Mouse (Mus musculus) cerebellum, postnatal 25 days (tissue): ENCODE measurements around the gene Prkci.
A peak's percentile ranks its signal among the peaks of the same experiment; 100 is the strongest.

Source experiments
- DNase-seq, 2 experiments: peaks; one replicate each; pipeline ENCODE4 v3.0.0; 2021; ENCODE audit warnings: mixed read lengths in 2 of 2

The Prkci gene

DNA sequence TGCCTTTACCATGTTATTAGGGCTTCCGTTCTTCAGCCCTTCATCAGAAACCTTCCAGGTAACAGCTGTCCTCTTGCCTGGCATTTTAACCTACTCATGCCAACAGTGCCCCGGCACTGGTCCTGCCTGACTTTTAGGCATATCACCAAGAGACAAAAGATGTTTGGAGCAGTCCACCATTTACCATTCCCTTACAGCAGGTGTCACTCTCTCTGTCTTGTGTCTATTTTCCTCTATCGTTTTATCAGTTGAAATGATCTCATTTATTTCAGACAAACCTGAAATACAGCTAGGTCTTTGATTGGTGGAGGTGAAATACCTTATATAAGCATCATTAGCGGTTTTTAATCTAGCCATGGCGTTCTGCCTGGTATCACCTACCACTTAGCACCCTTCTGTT lies 53.5 kb downstream of the Prkci start:
- no peak for DNase-seq

DNA sequence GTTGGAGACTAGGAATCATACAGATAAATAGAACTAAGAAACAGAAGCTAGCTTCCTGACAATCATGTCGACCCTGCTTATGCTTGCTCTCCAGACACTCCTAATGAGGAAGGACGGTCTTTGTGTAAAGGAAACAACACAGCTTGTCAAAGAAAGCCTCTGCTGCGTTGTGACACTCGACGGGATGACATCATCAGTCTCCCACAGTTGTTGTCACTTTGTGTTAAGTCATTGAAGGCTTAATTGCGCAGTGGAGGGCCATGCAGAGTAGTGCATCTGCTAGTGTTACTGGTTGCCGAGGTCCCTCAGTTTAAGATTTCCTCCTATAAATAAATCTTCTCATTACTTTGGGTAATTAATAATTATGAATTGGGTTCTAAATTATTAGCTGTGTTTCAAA lies 54.8 kb downstream of the Prkci start:
- no peak for DNase-seq

DNA sequence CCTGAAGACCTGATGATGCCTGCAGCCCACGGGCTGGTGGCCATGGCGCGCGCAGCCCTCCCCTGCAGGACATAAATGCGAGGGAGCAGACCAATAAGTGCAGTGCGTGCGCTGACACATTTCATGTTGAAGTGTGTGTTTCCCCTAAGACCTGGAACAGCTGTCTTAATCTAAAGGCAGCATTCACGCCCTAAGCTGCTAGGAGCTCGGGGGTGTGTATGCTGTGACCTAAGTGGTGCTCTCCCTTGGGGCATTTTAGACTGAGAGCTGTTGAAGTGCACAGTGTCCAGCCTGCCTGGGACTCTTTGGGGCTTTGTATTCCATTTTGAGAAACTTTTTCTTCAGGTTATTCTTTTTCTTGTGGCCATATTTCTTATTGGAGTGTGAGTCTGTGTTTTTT lies 56.2 kb downstream of the Prkci start:
- DNase-seq = no peak

DNA sequence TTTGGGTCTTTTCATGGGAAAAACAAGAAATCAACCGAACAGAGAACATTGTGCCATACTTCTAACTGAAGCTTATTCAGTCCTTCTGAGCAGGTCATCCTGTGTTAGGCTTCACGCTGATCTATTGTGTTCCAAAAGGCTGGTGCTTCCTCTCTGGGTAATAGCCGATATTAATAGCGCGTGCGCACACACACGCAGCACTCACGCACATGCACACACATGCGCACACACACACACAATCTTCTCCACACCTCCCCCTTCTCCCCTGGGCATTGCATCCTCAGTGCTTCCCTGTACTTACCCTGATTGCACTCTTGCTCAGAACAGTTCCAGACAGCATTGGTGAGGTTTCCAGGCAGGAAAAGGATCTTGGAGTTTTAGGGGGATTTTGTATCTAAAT lies 57.6 kb downstream of the Prkci start:
- DNase-seq = no peak

DNA sequence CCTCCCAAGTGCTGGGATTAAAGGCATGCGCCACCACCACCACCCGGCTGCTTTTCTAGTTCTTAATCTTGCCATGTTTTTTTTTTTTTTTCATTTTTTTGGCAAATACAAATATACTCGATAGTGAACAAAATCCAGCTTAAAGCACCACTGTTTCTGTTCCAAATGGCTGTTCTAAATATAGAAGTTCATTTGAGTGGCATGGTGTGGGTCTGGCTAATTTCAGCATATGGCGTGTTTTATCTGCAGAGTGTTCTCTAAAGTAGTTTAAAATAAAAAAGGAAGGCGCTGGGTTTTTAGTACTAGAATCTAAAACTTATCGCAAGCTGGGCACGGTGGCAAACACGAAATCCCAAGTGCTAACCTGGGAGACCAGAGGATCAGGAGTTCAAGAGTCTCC lies 59.3 kb downstream of the Prkci start:
- no peak for DNase-seq

DNA sequence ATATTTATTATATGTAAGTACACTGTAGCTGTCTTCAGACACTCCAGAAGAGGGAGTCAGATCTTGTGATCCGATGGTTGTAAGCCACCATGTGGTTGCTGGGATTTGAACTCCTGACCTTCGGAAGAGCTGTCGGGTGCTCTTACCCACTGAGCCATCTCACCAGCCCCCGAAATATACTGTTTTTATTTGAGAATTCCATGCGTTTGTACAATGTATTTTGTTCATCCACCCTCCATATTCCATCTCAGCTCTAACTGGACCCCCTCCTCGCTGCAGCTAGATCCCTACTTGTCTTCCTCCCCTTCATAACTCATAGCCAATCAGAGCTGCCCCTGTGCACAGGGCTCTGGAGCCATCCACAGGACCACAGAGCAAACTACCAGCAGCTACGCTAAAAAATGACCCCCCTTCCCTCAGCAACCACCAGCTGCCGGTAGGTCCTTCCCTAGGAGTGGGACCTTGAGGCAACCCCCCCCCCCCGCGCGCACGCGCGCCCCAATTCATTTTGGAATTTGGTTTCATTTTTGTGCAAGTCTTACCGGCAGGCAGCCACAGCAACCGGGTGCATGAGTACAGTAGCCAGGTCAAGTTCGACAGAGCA lies 60.6 kb downstream of the Prkci start:
- no peak for DNase-seq

DNA sequence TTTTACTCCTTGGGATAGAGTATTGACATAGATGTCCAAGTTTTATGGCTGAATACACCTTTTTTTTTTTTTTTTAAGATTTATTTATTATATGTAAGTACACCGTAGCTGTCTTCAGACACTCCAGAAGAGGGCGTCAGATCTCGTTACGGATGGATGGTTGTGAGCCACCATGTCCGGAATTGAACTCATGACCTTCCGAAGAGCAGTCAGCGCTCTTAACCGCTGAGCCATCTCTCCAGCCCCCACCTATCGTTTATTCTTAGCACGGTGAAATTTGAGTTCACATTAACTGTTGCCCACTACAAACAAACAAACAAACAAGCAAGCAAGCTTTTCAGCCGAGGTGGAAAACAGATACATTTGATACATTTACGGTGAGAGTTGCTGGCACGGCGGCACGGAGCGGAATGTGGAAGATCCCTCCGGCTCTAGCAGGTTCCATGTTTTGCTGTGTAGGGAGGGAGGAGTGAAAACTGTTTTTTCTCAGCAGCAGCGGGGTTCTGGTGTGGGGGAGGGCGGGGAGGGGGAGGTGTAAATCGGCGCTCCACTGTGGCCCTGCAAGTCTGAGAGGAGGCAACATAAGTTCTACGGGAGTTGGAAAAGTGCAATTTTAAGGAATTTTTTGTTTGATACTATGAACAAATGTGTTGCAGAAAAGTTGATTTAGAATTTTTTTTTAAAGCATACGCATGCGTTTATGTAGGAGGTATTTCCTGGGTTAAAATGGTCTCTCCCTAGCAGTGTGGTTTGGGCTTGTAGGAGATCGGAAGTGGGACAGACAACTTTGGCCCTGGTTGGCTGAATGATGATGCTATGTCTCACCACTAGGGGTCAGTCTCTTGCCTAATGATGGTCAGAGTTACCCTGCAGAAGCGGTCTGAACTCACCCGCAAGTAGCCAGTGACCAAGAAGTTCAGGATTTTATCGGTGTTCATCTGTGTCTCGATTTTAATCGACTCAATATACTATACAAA lies 61.4 kb downstream of the Prkci start:
- DNase-seq = peak; percentile 58 to 76

DNA sequence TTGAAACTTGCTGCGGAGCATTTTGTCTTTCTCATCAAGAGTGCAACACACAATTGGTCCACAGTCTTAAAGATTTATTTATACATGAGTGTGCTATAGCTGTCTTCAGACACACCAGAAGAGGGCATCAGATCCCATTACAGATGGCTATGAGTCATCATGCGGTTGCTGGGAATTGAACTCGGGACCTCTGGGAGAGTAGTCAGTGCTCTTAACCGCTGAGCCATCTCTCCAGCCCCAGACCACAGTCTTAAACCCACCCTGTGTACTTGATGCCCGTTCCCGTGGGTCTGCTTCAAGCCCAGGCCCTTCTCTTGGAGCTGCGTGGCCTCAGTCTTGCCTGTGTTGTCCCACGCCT lies 65.2 kb downstream of the Prkci start:
- DNase-seq = no peak

DNA sequence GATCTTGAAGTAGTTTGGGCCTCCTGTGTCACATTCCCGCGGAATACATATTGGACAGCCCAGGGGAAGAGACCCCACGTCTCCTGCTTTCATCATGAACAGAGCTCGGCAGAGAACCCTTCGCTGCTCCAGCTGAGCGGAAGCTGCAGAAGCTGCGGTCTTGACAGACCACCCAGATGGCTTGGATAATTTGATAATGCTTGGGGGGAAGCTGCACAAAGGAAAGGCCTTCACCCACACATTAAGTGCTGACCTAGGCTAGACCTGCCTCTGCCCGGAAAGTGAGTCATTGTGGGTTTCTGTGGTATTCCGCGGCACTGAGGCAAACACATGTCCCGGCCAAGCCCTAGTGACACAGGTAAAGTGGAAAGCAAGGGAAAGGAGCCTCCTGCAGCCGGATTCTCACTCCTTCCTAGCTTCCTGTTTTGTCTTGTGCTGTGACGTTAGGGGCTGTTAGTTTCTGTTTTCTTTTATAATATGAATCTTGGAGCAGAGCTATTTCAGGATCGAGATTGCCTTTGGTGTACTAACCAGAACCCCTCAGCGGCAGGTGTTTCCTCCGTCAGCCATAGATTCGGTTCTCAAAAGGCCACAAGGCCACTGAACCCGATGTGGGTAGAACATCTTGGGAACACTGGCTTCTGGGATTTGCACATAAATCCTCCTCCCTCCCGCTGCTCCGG lies 65.7 kb downstream of the Prkci start:
- no peak for DNase-seq

DNA sequence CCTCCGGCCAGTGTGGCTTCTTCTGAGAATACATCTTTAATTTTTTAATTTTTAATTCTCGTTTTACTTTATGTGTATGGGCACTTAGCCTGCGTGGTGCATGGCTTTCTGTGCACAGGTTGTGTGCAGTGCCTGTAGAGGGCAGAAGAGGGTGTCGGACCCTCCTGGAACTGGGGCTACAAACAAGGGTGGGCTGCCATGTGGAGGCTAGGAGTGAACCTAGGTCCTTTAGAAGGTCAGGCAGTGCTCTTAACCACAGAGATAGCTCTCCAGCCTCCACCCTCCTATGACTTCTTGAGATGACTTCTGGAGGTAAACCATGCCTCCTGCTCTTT lies 66.2 kb downstream of the Prkci start:
- DNase-seq = no peak

DNA sequence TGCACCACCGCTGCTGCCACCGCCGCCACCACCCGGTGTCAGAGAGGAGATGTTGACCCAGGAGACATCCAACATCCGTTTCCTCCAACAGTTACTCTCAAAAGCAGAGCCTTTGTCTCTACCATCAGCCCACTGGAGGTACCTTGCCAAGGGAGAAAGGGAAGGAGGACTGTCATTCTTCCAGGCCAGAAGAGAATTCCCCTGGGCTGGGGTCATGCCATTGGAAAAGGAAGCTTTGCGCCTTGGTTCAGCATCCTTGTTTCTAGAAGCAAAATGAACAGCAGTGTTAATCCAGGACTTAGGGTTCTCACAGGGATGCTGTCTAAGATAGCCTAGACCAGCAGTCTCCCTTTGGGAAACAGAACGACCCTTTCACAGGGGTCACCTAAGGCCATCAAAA lies 66.8 kb downstream of the Prkci start:
- DNase-seq = no peak

DNA sequence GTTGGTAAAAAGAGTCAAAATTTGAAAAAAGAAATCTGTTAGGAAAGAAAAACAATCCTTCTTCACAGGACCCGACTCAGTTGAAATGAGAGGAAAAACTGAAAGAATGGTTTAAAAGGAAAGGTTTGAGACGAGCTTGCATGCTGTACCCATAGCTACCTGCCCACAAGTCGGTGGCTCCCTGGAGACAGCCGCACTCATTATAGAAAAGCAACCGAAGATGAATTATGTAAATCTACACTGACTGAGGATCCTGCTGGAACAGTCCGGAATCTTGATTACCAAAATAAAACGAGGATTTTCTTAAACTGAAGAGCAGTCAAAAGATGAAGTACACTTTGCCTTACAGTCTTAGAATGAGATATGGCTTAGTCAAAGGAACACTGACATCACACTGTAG lies 72.9 kb downstream of the Prkci start:
- DNase-seq = no peak

DNA sequence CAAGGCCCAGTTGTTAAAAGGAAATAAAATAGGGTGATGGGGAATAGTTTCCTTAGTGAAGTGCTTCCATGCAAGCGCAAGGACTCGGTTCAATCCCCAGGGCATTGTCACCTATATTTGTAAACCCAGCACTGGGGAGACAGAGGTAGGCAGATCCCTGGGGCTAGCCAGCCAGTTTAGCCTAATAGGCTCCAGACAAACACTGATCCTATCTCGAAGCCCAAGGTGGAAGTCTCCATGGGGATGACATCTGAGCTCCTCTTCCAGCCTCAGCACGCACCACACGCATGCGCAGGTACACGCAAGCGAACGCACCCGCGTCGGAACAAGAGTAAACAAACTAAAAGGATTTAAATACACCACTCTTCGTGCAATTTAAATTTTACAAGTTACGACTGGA lies 76.3 kb downstream of the Prkci start:
- DNase-seq = no peak

DNA sequence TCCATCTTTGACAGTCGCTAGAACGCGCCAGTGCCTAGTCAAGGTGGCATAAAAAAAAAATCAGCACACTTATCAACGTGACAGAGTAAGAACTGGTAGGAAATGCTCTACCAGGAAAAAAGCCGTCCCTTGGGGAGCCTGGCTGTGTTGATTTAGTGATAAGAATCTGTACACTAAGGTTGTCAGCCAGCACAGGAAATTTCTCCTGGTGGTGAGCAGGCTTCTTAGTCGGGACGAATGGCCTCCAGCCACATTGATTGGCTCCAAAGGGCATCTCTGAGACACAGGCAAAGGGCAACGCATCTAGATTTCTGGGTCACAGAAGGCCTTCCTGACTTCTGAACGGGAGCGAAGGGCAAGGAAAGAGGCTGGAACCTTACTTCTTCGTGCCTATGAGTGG lies 80.3 kb downstream of the Prkci start:
- no peak for DNase-seq

DNA sequence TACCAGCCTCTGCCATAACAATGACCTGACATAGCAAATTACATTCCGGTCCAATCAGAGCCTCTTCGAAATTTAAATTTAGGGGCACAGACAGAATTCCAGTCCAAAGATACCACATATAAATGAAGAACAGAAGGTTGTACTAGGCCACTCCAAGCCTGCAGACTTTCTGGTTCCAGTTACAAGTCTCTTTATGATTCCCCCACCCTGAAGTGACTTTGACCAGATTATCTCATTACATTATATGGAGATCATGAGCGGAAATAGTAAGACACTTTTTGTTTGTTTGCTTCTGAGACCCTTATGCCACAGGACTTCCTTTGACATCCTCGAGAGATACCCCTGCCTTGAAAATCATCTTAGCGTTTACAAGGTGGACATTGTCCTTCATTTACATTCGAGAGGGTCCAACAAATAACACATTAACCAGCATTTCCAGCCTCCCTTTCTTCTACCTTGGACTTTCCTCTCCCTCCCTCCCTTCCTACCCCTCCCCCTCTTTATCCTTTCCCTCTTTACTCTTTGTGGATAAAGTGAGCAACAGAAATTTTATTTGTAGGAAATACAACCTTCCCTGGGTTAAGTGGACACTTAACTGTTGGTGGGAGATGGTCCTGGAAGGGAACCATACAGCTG lies 81.6 kb downstream of the Prkci start:
- DNase-seq = no peak

DNA sequence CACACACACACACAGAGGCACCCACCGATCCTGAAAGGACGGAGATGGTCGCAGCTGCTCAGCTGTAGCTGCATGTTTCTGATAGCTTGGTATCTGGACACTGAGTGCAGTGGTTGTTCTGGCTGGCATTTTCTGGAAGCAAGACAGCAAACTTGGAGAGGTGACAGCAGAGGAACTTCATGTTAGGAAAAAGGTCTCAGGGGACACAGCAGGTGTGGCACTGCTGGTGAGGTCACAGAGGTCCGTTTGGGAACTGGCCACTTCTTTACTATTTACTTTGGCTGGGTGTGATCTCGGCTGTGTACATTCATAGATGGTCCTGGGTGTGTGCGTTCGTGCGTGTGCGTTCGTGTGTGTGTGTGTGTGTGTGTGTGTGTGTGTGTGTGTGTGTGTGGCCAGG lies 83.9 kb downstream of the Prkci start:
- DNase-seq = no peak

DNA sequence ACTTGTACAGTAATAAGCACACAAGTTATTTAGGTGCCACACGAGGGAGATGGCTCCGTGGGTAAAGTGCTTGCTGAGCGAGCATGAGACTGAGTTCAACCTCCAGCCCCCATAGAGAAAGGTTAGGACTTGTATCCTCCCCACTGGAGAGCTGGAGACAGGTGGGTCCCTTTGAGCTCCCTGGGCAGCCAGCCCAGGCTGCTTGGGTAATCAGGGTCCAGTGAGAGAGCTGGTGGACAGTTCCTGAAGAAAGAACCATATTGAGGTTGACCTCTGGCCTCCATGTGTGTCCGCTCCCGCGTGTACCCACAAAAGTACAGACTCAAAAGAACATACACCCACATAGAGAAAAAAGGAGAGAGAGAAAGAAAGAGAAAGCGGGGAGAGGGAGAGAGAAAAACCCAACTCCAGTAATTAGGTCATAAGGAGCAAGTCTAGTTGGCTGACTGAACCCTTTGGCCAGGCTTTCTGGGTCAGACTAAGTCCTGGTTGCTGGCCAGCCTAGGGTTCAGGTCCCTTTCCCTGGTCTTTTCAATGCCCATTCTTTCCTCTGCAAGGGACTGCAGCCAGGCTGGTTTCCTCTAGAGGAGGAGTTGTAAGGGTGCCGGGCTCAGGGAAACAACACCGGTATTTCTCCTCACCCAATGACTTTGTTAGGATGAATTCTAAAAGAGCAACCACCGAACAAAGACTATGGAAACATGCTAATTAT lies 85.4 kb downstream of the Prkci start:
- peak in 1 of 2 experiments; percentile 22 for DNase-seq

DNA sequence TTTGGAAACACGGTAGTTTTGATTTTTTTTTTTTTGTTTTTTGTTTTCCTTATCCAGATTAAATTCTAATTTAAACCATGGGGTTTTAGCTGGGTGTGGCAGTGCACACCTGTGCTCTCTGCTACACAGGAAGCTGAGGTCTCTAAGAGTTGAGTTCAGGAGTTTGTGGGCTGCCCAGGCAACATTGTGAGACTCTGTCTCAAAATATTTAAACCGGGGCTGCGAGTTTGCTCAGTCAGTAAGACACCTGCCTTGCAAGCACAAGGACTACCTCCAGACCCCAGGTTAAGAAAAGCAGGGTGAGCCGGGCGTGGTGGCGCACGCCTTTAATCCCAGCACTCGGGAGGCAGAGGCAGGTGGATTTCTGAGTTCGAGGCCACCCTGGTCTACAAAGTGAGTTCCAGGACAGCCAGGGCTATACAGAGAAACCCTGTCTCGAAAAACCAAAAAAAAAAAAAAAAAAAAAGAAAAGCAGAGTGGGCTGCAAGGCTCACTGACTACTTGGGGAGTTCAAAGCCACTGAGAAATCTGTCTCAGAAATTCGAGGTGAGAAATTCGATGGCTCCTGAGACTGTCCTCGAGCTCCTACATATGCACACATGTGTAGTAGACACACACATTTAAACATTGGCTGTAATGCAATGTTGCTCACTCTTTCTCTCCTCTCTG lies 87.4 kb downstream of the Prkci start:
- no peak for DNase-seq

DNA sequence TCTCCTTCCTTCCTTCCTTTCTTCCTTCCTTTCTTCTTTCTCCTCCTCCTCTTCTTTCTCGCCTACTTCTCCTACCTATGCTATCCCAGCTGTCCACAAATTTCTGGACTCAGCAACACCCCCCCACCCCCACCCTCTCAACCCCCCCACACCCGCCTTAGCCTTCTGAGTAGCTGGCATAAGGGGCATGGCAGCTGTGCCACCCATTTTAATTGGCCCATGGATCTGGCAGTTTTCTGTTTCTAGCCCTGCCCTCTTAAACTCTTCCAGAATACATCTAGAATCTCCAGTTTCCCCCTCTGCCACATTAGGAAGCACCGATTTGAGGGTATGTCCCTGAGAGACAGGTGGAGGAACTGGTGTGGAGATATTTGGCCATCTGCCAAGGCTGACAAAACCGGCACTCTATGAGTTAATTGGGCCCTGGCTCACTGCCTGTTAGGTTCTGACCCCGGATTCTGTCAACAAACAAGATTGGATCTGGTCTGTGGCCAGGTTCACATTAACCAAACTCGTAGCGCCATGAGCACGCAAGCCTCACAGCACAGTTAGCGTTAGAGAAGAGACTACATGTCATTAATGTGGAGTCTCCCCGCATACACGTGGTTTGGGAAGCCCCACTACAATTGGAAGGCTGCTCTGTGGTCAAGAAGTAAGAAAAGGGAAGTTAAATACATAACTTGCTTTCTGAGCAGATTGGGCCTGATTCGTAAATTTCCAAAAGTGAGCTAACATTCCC lies 88.1 kb downstream of the Prkci start:
- DNase-seq = peak; percentile 22 to 34

DNA sequence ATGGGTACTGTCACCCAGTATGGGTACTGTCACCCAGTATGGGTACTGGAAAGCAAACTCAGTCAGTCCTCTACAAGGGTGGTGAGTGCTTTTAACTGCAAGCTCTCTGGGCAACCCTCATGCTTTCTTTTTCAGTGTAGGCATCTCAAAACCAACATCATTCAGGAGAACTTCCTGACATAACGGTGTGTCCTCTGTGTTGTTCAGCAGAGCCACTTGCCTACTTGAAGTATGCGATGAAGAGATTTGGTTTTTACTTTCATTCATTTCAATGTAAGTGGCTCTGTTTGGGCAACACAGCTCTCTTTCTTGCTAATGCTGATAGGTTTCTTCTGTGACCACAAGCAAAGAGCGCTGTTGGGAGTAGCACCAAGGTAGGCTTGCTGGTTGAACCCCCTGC lies 89.5 kb downstream of the Prkci start:
- DNase-seq = no peak
